Mouse (Mus musculus) cerebellum, postnatal 4 days (tissue): Measurements from ENCODE around the gene Adamts17.

Experiments
- DNase-seq, 2 experiments: peaks; one replicate each; pipeline ENCODE4 v3.0.0; 2022; ENCODE audit warnings: low spot score in 2 of 2, mixed read lengths in 1 of 2

Gene Adamts17

GRCm38 (mm10) chr7:67031284-67031683 is 191.7 kb downstream of the Adamts17 start:
- DNase-seq: no peak

- no peak for DNase-seq
These were observed 193.1 kb downstream of the Adamts17 start for GRCm38 (mm10) chr7:67032616-67033015.

- DNase-seq: no peak
These were observed 194.8 kb downstream of the Adamts17 start for GRCm38 (mm10) chr7:67034369-67034768.

- DNase-seq: no peak
These were observed 195.7 kb downstream of the Adamts17 start for GRCm38 (mm10) chr7:67035246-67035645.

GRCm38 (mm10) chr7:67035661-67036060 is 196.1 kb downstream of the Adamts17 start:
- no peak for DNase-seq

- no peak for DNase-seq
These were observed 197.3 kb downstream of the Adamts17 start for GRCm38 (mm10) chr7:67036502-67037485.

- no peak for DNase-seq
These were observed 198.4 kb downstream of the Adamts17 start for GRCm38 (mm10) chr7:67037726-67038520.

GRCm38 (mm10) chr7:67039143-67039542 is 199.6 kb downstream of the Adamts17 start:
- no peak for DNase-seq

- no peak for DNase-seq
These were observed 200.3 kb downstream of the Adamts17 start for GRCm38 (mm10) chr7:67039861-67040260.

GRCm38 (mm10) chr7:67041685-67042084 is 202.2 kb downstream of the Adamts17 start:
- DNase-seq: no peak

GRCm38 (mm10) chr7:67044121-67044817 is 204.7 kb downstream of the Adamts17 start:
- no peak for DNase-seq

GRCm38 (mm10) chr7:67045202-67045601 is 205.7 kb downstream of the Adamts17 start:
- DNase-seq: no peak

- DNase-seq: no peak
These were observed 209.7 kb downstream of the Adamts17 start for GRCm38 (mm10) chr7:67049206-67049605.

GRCm38 (mm10) chr7:67050424-67050823 is 210.9 kb downstream of the Adamts17 start:
- no peak for DNase-seq

GRCm38 (mm10) chr7:67051089-67051718 is 211.7 kb downstream of the Adamts17 start:
- DNase-seq: no peak

GRCm38 (mm10) chr7:67054876-67055275 is 215.3 kb downstream of the Adamts17 start:
- DNase-seq: no peak

- peak in 1 of 2 experiments; percentile 54 for DNase-seq
These were observed 216.0 kb downstream of the Adamts17 start for GRCm38 (mm10) chr7:67055510-67055909.

GRCm38 (mm10) chr7:67061756-67062155 is 222.2 kb downstream of the Adamts17 start:
- peak in 1 of 2 experiments; percentile 52 for DNase-seq

GRCm38 (mm10) chr7:67062571-67062970 is 223.0 kb downstream of the Adamts17 start:
- no peak for DNase-seq

GRCm38 (mm10) chr7:67064627-67065305 is 225.2 kb downstream of the Adamts17 start:
- DNase-seq: no peak

GRCm38 (mm10) chr7:67065631-67066030 is 226.1 kb downstream of the Adamts17 start:
- DNase-seq: no peak
